Mouse (Mus musculus): ENCODE results near the gene Cks2. TPM values are rescaled to one million over a fixed set of nuclear protein-coding genes. Genes with fewer than 3 reads are reported as not detected.
A peak's percentile ranks its signal among the peaks of the same experiment; 100 is the strongest.
"Not testable (repeated sequence)": the region's sequence is repeated elsewhere in the genome, so short reads cannot be mapped to it uniquely, and the experiment has no call there.

Cks2 gene
- total RNA-seq, 2 experiments from 2014 or later = 275 to 430 TPM

- ATAC-seq (replicated peaks; ENCODE audit: low FRiP score, low TSS enrichment, poor library complexity, severe bottlenecking) = no peak
Observed at GRCm38 (mm10) chr13:51632560-51633218, 12.3 kb upstream of the Cks2 start.

GRCm38 (mm10) chr13:51635384-51635783 is 9.6 kb upstream of the Cks2 start:
- ATAC-seq (replicated peaks; ENCODE audit: low FRiP score, low TSS enrichment, poor library complexity, severe bottlenecking) = not testable (repeated sequence)

GRCm38 (mm10) chr13:51638958-51639357 is 6.1 kb upstream of the Cks2 start:
- ATAC-seq (replicated peaks; ENCODE audit: low FRiP score, low TSS enrichment, poor library complexity, severe bottlenecking) = peak; percentile 81

- ATAC-seq (replicated peaks; ENCODE audit: low FRiP score, low TSS enrichment, poor library complexity, severe bottlenecking) = no peak
Observed at GRCm38 (mm10) chr13:51641424-51641823, 3.6 kb upstream of the Cks2 start.

GRCm38 (mm10) chr13:51642171-51642778 is 2.8 kb upstream of the Cks2 start:
- ATAC-seq (replicated peaks; ENCODE audit: low FRiP score, low TSS enrichment, poor library complexity, severe bottlenecking) = no peak

GRCm38 (mm10) chr13:51643924-51644828 is 856 bp upstream of the Cks2 start:
- no peak for ATAC-seq (replicated peaks; ENCODE audit: low FRiP score, low TSS enrichment, poor library complexity, severe bottlenecking)

GRCm38 (mm10) chr13:51645872-51646271 is 840 bp downstream of the Cks2 start:
- ATAC-seq (replicated peaks; ENCODE audit: low FRiP score, low TSS enrichment, poor library complexity, severe bottlenecking) = 0 out of 2 replicates have a peak, but pooled peaks have one; percentile 22

- no peak for ATAC-seq (replicated peaks; ENCODE audit: low FRiP score, low TSS enrichment, poor library complexity, severe bottlenecking)
Observed at GRCm38 (mm10) chr13:51646362-51647027, 1.5 kb downstream of the Cks2 start.

GRCm38 (mm10) chr13:51647770-51648169 is 2.7 kb downstream of the Cks2 start:
- no peak for ATAC-seq (replicated peaks; ENCODE audit: low FRiP score, low TSS enrichment, poor library complexity, severe bottlenecking)

GRCm38 (mm10) chr13:51648237-51648636 is 3.2 kb downstream of the Cks2 start:
- no peak for ATAC-seq (replicated peaks; ENCODE audit: low FRiP score, low TSS enrichment, poor library complexity, severe bottlenecking)

- no peak for ATAC-seq (replicated peaks; ENCODE audit: low FRiP score, low TSS enrichment, poor library complexity, severe bottlenecking)
Observed at GRCm38 (mm10) chr13:51649740-51650139, 4.7 kb downstream of the Cks2 start.

- peak; percentile 93 for ATAC-seq (replicated peaks; ENCODE audit: low FRiP score, low TSS enrichment, poor library complexity, severe bottlenecking)
Observed at GRCm38 (mm10) chr13:51651408-51652064, 6.5 kb downstream of the Cks2 start, which contains the start of gene Secisbp2. TSS of gene Secisbp2 (plus strand) at chr13:51651697.

- no peak for ATAC-seq (replicated peaks; ENCODE audit: low FRiP score, low TSS enrichment, poor library complexity, severe bottlenecking)
Observed at GRCm38 (mm10) chr13:51653159-51653558, 8.1 kb downstream of the Cks2 start.

- ATAC-seq (replicated peaks; ENCODE audit: low FRiP score, low TSS enrichment, poor library complexity, severe bottlenecking) = no peak
Observed at GRCm38 (mm10) chr13:51653961-51654360, 8.9 kb downstream of the Cks2 start.

- ATAC-seq (replicated peaks; ENCODE audit: low FRiP score, low TSS enrichment, poor library complexity, severe bottlenecking) = no peak
Observed at GRCm38 (mm10) chr13:51656516-51657235, 11.6 kb downstream of the Cks2 start.

- no peak for ATAC-seq (replicated peaks; ENCODE audit: low FRiP score, low TSS enrichment, poor library complexity, severe bottlenecking)
Observed at GRCm38 (mm10) chr13:51658094-51658493, 13.1 kb downstream of the Cks2 start.

- ATAC-seq (replicated peaks; ENCODE audit: low FRiP score, low TSS enrichment, poor library complexity, severe bottlenecking) = no peak
Observed at GRCm38 (mm10) chr13:51659573-51659972, 14.5 kb downstream of the Cks2 start.

- ATAC-seq (replicated peaks; ENCODE audit: low FRiP score, low TSS enrichment, poor library complexity, severe bottlenecking) = no peak
Observed at GRCm38 (mm10) chr13:51663561-51663960, 18.5 kb downstream of the Cks2 start.

All from megakaryocyte-erythroid progenitor cell, adult 5-6 weeks (primary cell).